Mouse (Mus musculus) embryo, embryonic 11 days (tissue): ENCODE measurements at regions not wholly inside any gene's neighbourhood (a gene's known extent, or its start where the extent isn't known, plus 50 kb on each side); places are given as distances from the start of the nearest gene placed in this dataset.

Experiments used
- DNase-seq: peaks from one replicate; pipeline ENCODE4 v3.0.0-alpha.2; 2015

DNA sequence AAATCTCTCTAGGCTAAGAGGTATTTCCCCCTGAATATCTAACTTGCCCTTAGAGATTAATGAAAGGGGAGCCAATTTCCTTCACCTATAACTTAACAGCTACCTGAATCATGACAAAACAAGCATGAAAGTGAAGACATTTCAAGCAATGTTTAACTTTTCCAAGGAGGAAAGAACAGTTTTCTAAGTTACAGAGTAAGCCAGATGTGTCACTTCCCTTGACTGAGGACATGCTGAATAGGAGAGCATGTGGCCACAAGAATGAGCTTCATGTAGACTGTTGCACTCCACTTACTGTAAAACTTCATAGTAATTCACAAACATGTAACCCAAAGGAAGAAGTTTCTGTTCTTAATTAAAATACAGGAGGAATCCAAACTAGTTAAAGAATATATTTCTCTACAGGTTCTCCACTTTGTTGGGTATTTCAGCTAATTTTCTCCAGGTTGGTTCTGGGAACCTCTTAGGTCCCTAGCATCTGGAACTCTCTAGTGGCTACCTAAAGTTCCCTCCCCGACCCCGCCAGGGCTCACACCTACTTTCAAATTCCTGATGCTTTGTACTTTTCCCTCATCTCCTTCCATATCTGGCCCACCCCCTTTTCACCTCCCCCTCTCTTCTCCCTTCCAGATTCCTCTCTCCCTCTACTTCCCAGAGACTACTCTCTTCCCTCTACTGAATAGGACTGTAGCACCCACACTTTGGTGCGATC lies 142.0 kb upstream of the Tyrp1 start:
- DNase-seq: no peak

DNA sequence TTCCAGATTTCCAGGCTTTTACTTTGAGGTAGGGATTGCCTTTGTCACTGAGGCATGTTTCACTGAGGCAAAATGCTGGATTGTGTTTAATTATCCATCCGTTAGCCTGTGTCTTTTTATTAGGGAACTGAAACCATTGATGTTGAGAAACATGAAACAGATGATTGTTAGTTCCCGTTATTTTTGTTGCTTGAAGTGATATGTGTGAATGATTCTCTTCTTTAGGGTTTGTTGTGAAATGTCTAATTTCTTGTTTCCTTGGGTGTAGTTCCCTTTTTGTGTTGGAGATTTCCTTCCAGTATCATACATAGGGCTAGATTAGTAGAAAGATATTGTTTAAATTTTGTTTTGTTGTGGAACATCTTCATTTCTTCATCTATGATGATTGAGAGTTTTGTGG lies 121.2 kb upstream of the Tyrp1 start:
- DNase-seq: no peak

DNA sequence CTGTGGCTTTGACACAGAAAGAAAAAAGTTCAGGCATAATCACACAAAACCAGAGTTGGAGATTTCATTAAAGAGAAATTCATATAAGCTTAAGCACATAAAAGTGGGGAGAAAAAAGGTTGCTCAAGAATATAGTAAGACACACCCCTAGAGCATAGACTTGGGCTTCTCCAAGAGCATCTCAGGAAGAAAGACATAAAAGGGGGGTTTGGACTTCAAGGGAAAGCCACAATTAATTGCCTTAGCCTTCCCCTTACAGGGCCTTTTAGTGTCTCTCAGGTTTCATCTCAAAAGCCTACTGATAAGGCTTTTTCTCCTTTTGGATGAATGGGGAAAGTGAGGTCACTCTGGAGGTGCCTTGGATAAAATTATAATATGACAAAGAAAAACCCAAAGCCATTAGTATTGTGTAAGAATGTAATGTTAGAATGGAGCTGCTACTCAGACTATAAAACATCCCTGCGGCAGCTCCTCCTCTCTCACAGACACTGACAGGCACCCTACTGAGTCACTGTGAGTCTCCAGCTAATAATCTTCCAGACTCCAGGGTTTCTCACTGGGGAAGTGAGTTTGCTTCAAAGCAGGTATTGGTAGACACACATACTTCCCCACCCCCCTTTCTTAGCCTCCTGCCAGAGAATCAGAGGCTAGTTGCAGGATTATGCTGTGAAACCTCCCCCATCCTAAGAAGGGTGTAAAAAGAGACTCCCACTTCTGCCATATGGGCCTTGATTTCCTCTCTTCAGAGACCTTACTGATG lies 88.8 kb upstream of the Tyrp1 start:
- DNase-seq: peak; percentile 11

DNA sequence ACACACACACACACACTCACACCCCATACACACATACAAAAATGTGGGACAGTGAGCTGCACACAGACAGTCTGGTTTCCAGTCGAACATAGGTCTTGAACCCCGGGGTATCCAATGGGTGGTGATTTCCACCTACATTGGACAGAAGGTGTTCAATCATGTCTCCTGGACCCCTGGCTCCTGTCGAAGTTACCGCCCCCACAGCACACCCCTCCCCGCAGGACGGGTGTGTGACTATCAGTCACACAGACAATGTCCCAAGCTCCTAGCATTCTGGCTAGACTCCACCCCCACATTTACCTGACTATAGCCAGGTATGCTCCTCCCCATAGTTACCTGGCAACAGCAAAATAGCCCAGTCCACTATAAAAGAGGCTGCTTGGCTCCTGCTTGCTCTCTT lies 81.7 kb upstream of the Tyrp1 start:
- no peak for DNase-seq

DNA sequence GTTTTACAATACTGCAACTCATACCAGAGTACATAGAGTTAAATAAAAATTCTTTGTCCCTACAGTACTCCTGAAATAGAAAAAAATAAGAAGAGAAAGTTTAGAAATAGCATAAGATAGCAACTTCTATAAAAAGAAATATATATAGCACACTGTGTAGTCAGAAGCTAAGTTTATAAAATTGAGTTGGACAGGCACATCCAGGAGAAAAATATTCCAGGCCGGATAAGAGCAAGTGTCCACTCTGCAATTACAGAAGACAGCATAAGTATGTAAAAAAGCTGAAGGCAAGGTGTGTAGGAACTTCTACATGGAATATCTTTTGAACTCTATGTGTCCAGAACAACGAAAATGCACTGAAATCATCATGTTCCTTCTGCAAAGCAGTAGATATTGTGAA lies 77.8 kb upstream of the Tyrp1 start:
- DNase-seq: no peak

DNA sequence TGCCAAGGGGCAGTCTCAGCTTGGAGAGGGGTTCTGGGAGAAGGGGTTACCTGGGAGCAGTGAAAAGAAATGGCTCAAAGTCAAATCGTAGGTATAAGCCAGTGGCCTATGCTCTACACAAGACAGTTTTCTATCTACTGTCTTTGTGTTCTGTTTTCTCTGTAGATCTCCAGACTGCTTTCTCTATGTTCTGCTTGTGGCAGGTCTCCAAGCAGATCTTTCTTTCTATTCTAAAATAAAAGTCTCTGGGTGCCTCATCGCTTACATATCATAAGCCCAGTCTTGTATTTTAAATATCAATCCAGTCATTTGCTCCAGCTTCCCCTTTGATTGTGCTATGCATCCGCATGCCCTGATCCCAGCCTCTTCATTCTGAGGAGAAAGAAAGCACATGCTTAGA lies 69.9 kb upstream of the Tyrp1 start:
- DNase-seq: no peak

DNA sequence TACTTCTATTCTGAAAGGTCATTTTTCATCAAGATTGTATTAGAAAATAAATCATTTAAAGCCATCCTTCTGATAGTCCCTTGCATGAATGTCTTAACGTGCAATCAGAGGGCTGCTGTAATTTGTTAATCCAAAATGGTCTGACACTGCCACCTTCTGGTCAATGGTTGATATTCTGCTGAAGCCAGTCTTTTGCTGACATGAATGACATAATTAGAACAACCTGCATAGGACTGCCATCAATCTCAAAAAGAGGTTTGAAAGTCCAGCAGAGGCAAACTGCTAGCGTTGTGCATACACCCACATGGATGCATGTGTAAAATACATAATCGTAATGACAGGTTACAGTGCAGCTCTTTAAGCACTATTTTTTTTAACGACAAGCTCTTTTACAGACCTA lies 68.1 kb upstream of the Tyrp1 start:
- DNase-seq: peak; percentile 83

DNA sequence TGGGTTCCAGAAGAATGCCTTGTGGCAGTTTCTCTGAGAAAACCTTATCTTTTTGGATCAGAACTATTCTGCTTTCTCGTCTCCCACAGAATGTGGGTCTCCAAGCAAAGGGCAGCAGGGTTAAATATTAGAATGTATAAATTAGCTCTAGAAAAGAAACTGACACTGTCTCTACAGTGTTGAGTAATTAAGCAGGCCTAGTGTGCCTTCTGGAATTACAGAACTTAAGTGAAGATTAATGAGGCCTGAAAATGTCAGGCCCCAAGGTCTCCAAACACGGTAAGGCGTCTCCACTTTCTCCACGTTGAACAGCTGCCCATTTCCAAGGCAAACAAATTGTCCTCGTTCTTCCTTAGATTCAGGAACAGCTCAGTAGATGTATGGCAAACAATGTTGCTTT lies 66.5 kb upstream of the Tyrp1 start:
- DNase-seq: no peak
